Mouse (Mus musculus): ENCODE data around the gene Gdpd1.

GRCm38 (mm10) chr11:87028212-87028611, 45.6 kb downstream of the Gdpd1 start:
- TF ChIP-seq CTCF (IDR thresholded peaks at IDR 0.05; ENCODE audit: extremely low read depth, insufficient read depth, low read length) (no peak), POLR2A (IDR thresholded peaks at IDR 0.05; ENCODE audit: extremely low read depth, insufficient read depth, low read length) (no peak)

All from cortical plate, adult 2 months (tissue).